Mouse (Mus musculus) ES-E14 (cell line): ENCODE data around the gene Fdxacb1. TPM values are rescaled to one million over a fixed set of nuclear protein-coding genes. Genes with fewer than 3 reads are reported as not detected.

Source experiments
- DNase-seq: peaks from one replicate; pipeline ENCODE4 v3.0.0-alpha.2; 2013; ENCODE audit warnings: low read depth, low spot score
- H3K27ac ChIP-seq: 2 replicates; pipeline ENCODE4 v1.5.1; 2012; ENCODE audit warnings: low read depth, mild to moderate bottlenecking, low read length, moderate library complexity, mixed read lengths; ENCODE audit not compliant: poor library complexity, insufficient read depth, severe bottlenecking
- H3K36me3 ChIP-seq: 2 replicates; pipeline ENCODE4 v1.6.1; 2012; ENCODE audit warnings: mild to moderate bottlenecking, low read length, moderate library complexity, mixed read lengths; ENCODE audit not compliant: control insufficient read depth, poor library complexity, insufficient read depth, severe bottlenecking
- H3K4me1 ChIP-seq, 2 experiments: fragments of 150-350 bp in 1 of 2; sonication (generic) in 1 of 2; 2 replicates each; pipeline ENCODE4 v1.6.1; 2012; ENCODE audit warnings: low read length in 2 of 2, mild to moderate bottlenecking in 1 of 2, mixed read lengths in 1 of 2; ENCODE audit not compliant: control insufficient read depth in 2 of 2, insufficient read depth in 2 of 2, poor library complexity in 1 of 2
- H3K4me3 ChIP-seq, 2 experiments: fragments of 150-350 bp in 1 of 2; sonication (generic) in 1 of 2; 2 replicates each; pipeline ENCODE4 v1.5.1; 2012; ENCODE audit warnings: low read length in 2 of 2, low read depth in 1 of 2, mild to moderate bottlenecking in 1 of 2, mixed read lengths in 1 of 2; ENCODE audit not compliant: insufficient read depth in 1 of 2, poor library complexity in 1 of 2, severe bottlenecking in 1 of 2
- H3K9ac ChIP-seq: 2 replicates; pipeline ENCODE4 v1.6.1; 2012; ENCODE audit warnings: low read depth, mild to moderate bottlenecking, low read length, mixed read lengths; ENCODE audit not compliant: poor library complexity, insufficient read depth, severe bottlenecking
- H3K9me3 ChIP-seq: fragments of 150-350 bp; sonication (generic); 2 replicates; pipeline ENCODE4 v1.6.1; 2012; ENCODE audit warnings: low read depth, mild to moderate bottlenecking, low read length; ENCODE audit not compliant: control insufficient read depth, insufficient read depth
- CHD2 ChIP-seq: IDR thresholded peaks from 2 replicates; pipeline ENCODE4 v1.6.1; 2014; ENCODE audit warnings: mild to moderate bottlenecking, low read depth, low read length, inconsistent platforms
- HCFC1 ChIP-seq: IDR thresholded peaks from 2 replicates; pipeline ENCODE4 v1.6.1; 2012; ENCODE audit warnings: low read length, inconsistent platforms, borderline replicate concordance; ENCODE audit not compliant: insufficient read depth
- MAFK ChIP-seq: IDR thresholded peaks from 2 replicates; pipeline ENCODE4 v1.6.1; 2014; ENCODE audit warnings: mild to moderate bottlenecking, low read depth, low read length, inconsistent platforms; ENCODE audit not compliant: insufficient read depth
- ZC3H11A ChIP-seq: IDR thresholded peaks from 2 replicates; pipeline ENCODE4 v1.6.1; 2012; ENCODE audit warnings: low read depth, mild to moderate bottlenecking, inconsistent platforms, low read length, borderline replicate concordance
- ZNF384 ChIP-seq: IDR thresholded peaks from 2 replicates; pipeline ENCODE4 v1.6.1; 2012; ENCODE audit warnings: low read depth, low read length, inconsistent platforms
- in situ Hi-C, 2 experiments: fragments of 600-800 bp; cut with MboI; formaldehyde crosslinking; loops; one replicate each; pipeline ENCODE4 v1.15.1; 2025; ENCODE audit warnings: low sequenced_read_pairs in 2 of 2, inconsistent platforms in 1 of 2; ENCODE audit not compliant: unreplicated experiment in 2 of 2
- total RNA-seq: library from RNA; depleted of rRNA; stranded (reverse); fragments of 300-350 nt; gene quantifications from 2 replicates; pipeline ENCODE4 v1.2.3, GENCODE M21; 2012; rRNA removed

Fdxacb1 gene
- total RNA-seq, 1 experiment = 5.8 TPM

DNA sequence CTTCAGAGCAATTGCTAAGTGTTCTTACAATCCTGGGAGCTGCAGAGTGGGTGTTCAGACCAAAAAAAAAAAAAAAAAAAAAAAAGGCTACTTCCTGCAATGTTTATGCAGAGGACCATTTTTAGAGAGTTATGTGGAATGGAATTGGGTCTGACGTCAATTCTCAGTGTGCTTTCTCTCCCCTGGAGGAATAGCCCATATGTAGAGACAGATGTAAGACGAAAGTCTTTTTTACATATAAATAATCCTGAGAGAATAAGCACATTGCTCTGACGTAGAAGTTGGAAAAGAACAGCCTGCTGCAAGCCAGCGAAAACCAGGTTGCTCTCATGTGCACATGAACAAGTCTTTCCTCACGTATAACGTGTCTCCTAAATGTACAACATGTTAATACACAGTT is 51.7 kb downstream of the Fdxacb1 start:
- no peak overlapping the region for H3K27ac ChIP-seq
- no peak overlapping the region for H3K9ac ChIP-seq
- TF ChIP-seq HCFC1 (no peak), ZNF384 (no peak), ZC3H11A (no peak), CHD2 (no peak)
- no peaks in the 10 kb centered on the region for H3K9me3 ChIP-seq
- in situ Hi-C loops = no loop called here
- no peaks in the 10 kb centered on the region for H3K4me1 ChIP-seq
- DNase-seq = no peak
- no peak overlapping the region for H3K4me3 ChIP-seq
- H3K36me3 ChIP-seq = peaks cover 2% of the 10 kb centered on the region; the same call in 1 of the 2 replicates

DNA sequence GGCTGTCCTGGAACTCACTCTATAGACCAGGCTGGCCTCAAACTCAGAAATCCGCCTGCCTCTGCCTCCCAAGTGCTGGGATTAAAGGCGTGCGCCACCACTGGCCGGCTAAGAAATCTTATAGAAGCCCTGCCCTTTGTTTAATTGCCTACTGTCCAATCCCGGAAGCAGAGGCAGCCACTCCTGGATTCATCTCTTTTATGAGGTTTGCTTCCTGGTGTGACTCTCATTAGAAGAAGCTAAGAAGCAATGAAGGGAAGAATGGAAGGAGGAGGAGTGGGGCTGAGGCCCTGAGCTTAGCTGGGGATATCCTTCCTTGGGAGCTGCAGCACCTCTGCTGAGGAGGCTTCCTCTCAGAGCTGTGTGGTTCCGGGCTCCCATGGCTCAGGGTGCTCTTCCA is 53.6 kb downstream of the Fdxacb1 start:
- no peak for DNase-seq
- no peak for TF ChIP-seq ZNF384
- no peak for TF ChIP-seq CHD2
- TF ChIP-seq ZC3H11A = no peak
- TF ChIP-seq MAFK = no peak
- no peak for TF ChIP-seq HCFC1
- Histone ChIP-seq H3K9me3 (no peaks in the 10 kb centered on the region), H3K4me3 (no peak overlapping the region), H3K27ac (no peak overlapping the region), H3K36me3 (peaks cover 2% of the 10 kb centered on the region; the same call in 1 of the 2 replicates), H3K4me1 (no peaks in the 10 kb centered on the region), H3K9ac (no peak overlapping the region)
- in situ Hi-C loops = no loop called here

DNA sequence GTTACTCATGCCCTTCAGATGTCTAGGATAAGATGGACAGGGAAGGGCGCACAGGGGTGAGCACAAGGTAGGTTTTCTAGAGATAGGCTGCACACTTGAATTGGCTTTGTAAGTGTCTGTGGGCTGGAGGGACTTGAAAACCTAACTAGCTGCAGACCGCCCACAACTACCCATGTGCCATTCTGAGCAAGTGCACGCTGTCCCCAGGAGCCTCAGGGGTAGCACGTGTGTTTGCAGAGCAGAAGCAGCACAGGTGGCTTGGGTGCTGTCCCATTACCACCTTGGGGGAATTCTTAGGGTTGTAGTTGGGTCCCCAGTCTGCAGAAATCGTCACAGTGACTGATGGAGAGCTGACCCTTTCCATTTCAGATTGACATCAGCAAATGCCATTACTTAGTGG is 54.2 kb downstream of the Fdxacb1 start:
- in situ Hi-C loops = no loop called here
- Histone ChIP-seq H3K9me3 (no peaks in the 10 kb centered on the region), H3K4me1 (no peaks in the 10 kb centered on the region), H3K9ac (no peak overlapping the region), H3K27ac (no peak overlapping the region), H3K4me3 (no peak overlapping the region), H3K36me3 (peaks cover 2% of the 10 kb centered on the region; the same call in 1 of the 2 replicates)
- TF ChIP-seq ZC3H11A (no peak), CHD2 (no peak), MAFK (no peak), ZNF384 (no peak), HCFC1 (no peak)
- DNase-seq = no peak

Other genes with a start within 250 kb of the Fdxacb1 start
- gene Pts, start 239.5 kb upstream of the Fdxacb1 start, total RNA-seq = 6.8 and 7.6 TPM in 2 replicates
- 0.32 and 0.49 TPM in 2 replicates for gene Il18, start 213.4 kb upstream of the Fdxacb1 start, total RNA-seq
- 0.22 and 0.26 TPM in 2 replicates for gene Bco2, start 213.1 kb upstream of the Fdxacb1 start, total RNA-seq
- gene Tex12, start 206.9 kb upstream of the Fdxacb1 start, total RNA-seq = 0.94 TPM in 1 of 2 replicates, not detected in the other
- gene Sdhd, start 164.4 kb upstream of the Fdxacb1 start, total RNA-seq = 160 and 168 TPM in 2 replicates
- 133 and 179 TPM in 2 replicates for gene Timm8b, start 164.3 kb upstream of the Fdxacb1 start, total RNA-seq
- gene Pih1d2, start 150.9 kb upstream of the Fdxacb1 start, total RNA-seq = 2.3 and 3.3 TPM in 2 replicates
- gene Nkapd1, start 150.8 kb upstream of the Fdxacb1 start, total RNA-seq = 16.1 and 17.8 TPM in 2 replicates
- gene Dlat, start 108.5 kb upstream of the Fdxacb1 start, total RNA-seq = 43.4 and 46.3 TPM in 2 replicates
- 4.1 and 6.4 TPM in 2 replicates for gene Dixdc1, start 28.7 kb upstream of the Fdxacb1 start, total RNA-seq
- gene 2310030G06Rik, start 21.7 kb upstream of the Fdxacb1 start, total RNA-seq = 2.2 and 2.3 TPM in 2 replicates
- 18.9 and 57.4 TPM in 2 replicates for gene Cryab, start 16.9 kb upstream of the Fdxacb1 start, total RNA-seq
- 9.6 and 10.9 TPM in 2 replicates for gene Hspb2, start 15.9 kb upstream of the Fdxacb1 start, total RNA-seq
- gene Alg9, start 6.8 kb downstream of the Fdxacb1 start, total RNA-seq = 30.8 and 49.1 TPM in 2 replicates
- gene 1110032A03Rik, start 7.3 kb downstream of the Fdxacb1 start, total RNA-seq = 6.8 and 7.0 TPM in 2 replicates
- 29.5 and 41.6 TPM in 2 replicates for gene Ppp2r1b, start 77.1 kb downstream of the Fdxacb1 start, total RNA-seq
- 8.6 and 10.0 TPM in 2 replicates for gene Sik2, start 240.8 kb downstream of the Fdxacb1 start, total RNA-seq